Mouse (Mus musculus) urinary bladder, adult 2 months (tissue): ENCODE measurements at regions not wholly inside any gene's neighbourhood (a gene's known extent, or its start where the extent isn't known, plus 50 kb on each side); places are given as distances from the start of the nearest gene placed in this dataset.
"Not testable (repeated sequence)": the region's sequence is repeated elsewhere in the genome, so short reads cannot be mapped to it uniquely, and the experiment has no call there.

Experiments
- DNase-seq: peaks from one replicate; pipeline ENCODE4 v3.0.0; 2022; ENCODE audit warnings: low spot score

DNA sequence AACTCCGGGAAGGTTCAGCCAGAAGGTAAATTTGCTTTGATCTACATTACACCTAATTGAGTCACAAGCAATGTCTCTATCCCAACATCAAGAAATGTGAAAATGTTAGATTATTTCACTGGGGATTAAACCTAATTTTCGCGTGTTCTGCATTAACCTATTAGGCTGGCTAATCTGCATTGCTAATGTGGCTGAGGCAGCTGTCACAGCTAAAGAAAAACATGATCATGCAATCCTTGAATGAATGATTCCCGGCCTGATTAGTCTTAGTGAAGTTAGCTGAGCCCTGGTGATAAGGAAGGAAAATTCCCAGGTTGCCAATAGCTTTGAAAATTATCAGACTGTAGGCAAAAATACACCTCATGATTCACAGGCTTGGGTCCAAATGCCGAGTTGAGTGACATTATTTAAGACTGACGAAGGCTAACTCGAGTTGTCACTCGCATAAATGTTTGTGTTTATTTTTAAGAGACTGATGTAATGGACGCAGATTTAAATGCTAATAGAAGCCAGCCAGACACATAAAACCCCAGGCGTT is 131.5 kb upstream of the Kiz start:
- DNase-seq: no peak

GRCm38 (mm10) chr2:146724924-146725555 is 130.6 kb upstream of the Kiz start:
- DNase-seq: no peak

GRCm38 (mm10) chr2:146728693-146729092 is 127.0 kb upstream of the Kiz start:
- no peak for DNase-seq

- DNase-seq: no peak
Observed at GRCm38 (mm10) chr2:146731081-146731480, 124.6 kb upstream of the Kiz start.

DNA sequence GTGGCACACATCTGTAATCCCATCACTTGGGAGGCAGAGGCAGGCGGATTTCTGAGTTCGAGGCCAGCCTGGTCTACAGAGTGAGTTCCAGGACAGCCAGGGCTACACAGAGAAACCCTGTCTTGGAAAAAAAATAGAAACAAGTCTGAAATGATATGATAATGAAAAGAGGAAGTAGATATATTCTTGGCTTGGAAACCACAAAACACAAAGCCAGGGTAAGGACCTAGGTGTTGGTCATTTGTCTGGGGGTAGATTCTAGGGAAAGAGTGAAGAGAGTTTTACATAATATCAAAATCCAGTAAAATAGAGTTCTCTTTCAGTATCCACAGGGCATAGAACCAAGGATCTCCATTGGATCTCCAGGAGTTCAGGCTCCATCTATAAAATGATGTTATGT is 122.8 kb upstream of the Kiz start:
- not testable (repeated sequence) for DNase-seq

GRCm38 (mm10) chr2:146744396-146744795 is 111.3 kb upstream of the Kiz start:
- DNase-seq: no peak

DNA sequence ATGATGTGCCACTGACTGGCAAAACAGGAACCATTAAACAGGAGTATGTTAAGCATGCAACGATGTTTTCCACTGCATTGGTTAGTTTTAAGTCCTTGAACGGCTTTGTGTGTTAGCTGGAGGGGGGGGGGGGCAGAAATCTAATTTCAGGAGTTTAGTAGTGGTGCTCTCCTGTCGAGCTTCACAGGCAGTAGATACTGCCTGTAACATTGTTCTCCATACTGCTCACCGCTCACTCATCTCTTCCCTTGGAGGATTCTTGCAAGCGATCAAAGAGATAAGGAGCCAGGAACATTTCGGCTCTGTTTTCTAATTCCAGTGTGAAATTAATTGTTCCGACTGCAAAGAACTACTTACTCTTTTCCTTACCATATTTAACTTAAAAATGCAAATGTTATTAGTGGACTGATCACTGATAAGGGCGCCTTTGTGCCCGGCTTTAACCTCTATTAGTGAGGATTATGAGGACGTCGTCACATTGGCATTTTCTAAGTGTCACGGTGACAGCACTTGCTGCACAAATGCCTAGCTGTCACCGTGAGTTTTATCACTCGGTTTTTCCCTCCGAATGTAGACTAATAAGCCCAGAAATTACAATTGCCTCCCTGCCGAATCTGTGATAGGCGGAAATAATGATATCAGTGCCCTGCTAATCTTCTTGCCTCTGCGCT is 110.5 kb upstream of the Kiz start:
- DNase-seq: no peak

- DNase-seq: no peak
Observed at GRCm38 (mm10) chr2:146745683-146746047, 110.0 kb upstream of the Kiz start.

- DNase-seq: no peak
Observed at GRCm38 (mm10) chr2:146753988-146754387, 101.7 kb upstream of the Kiz start.

GRCm38 (mm10) chr2:146763522-146764144 is 92.0 kb upstream of the Kiz start:
- DNase-seq: no peak

DNA sequence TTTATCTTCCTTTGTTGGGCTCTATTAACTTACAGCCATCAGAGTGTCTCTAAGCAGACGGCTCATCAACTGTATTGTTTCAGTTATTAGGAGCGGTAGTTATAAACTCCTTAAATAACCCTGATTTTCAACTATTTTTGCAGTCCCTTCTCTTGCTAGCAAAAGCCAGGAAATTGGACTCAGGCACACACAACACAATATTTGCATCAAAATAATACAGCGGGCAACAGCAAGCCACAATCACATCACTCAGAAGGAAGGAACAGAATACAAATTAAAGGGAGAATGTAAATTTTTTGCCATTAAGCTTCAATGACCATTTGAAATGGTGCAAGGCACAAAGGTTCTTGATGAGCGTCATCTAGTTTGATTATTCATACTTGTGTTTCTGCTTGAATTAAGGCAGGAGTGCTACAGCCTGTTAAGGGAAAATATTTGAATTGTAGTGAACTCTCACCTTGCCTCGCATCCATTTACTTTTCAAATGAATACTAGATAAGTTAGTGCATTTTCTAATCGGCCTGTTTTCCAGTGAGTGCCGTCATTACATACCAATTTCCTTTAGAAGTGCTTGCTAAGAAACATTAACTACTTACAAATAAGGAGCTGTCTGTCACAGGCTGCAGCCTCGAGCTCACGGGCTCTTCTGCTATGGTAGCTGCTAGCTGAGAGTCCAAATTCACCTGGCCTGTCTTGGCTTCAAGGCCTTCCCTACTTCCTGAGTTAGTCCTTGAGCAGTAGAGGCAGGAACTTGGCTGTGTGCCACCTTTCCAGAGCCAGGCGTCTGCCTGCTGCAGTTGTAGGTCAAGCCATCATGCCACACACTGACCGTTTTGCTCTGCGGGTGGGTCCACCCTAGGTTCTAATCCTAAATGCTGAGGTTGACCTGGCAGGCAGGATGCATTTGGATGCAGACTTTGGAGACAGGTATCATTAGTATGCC is 91.1 kb upstream of the Kiz start:
- DNase-seq: no peak

GRCm38 (mm10) chr2:146774876-146775275 is 80.8 kb upstream of the Kiz start:
- DNase-seq: no peak

DNA sequence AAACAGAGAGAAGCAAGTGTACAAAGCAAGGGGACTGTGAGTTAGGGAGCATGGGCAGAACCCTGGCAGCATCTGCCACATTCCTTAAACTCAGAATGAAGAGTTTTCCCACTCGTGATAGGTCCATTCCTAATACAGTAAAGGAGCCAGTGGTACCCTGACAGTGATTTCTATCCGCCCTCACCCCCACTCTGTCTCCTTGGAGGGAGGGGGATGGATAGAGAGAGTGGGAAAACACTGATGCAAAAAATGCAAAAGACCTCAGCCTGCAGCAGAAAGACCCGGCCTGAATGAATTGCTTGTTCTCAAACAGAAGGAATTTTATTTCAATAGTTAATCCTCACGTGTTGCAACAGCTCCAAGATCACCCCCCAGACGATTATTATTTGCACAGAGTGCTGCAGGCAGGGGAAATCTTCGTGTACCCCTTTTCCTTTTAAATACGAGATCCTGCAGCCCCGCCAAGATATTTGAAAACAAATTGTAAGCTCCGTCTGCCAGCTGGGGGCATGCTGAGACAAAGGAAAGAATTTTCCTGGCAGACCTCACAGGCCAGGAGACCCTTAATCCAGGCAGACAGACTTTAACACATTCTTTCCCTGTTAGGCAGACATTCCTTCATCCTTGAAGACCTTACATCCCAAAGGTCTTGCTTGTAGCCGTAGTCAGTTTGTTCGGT is 68.4 kb upstream of the Kiz start:
- no peak for DNase-seq

DNA sequence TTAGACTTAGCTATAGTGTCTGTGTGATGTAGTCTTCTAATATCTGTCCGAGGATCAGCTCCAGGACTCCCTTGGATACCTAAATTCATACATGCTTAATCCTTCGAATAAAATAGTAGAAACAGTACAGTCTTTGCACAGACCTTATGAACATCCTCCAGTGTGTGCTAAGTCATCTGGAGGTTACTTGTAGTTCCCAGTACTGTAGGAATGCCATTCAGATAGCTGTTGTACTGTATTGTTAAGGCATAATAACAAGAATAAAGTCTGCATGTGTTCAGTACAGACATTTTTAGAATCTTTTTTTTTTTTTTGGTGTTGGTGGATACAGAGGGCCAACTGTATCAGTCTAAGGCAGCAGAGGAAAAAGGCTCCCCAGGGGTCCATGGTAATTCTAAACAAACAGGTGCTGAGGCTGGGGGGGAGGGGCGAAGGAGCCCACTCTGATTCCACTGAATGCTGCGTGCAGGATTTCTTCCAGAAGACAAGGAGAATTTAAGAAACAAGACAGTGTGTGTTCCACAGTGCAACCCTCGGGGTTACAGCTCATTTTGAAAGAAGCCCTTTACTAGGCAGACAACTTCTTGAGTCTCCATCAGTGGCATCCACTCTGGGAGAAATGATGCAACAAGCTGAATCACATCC is 67.7 kb upstream of the Kiz start:
- DNase-seq: no peak

DNA sequence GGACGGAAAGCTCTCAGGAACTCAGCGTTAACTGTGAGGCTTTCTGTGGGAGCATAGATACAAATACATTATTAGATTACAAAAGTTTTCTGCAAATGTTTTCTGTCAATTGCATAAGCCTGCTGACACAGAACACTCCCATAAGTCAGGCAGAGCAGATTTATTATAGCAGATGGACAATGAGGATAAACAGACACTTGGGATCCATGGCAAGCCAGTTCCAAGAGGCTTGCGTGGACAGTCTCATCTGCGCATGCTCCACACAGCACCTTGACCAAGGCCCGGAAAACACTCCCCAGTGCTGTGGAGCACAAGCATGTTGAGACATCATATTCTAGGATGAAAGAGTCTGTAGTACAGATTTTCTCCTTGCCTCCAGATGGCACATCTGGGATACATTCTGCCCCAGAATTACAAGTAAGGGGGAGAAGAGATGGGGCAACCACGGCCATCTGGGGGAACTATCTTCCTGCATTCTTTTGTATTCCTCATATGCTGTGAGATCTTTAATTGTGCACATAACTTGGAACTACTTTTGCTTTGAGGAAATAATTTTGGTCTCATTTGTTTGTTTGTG is 62.7 kb upstream of the Kiz start:
- no peak for DNase-seq

- no peak for DNase-seq
Observed at GRCm38 (mm10) chr2:146802973-146803372, 52.7 kb upstream of the Kiz start.
